Mouse (Mus musculus) kidney, adult 2 months (tissue): ENCODE data around the gene Slc9a7.

ENCODE experiments used
- CTCF ChIP-seq: fragments of 200-500 bp; conservative IDR thresholded peaks from 2 replicates; pipeline ENCODE4 v1.5.1; 2011; ENCODE audit warnings: low read depth, mild to moderate bottlenecking, control low read depth, low read length, moderate library complexity, mixed read lengths; ENCODE audit not compliant: insufficient read depth, insufficient read length
- POLR2A ChIP-seq: fragments of 200-500 bp; IDR thresholded peaks from one replicate; pipeline ENCODE4 v1.6.1; 2011; ENCODE audit warnings: low read depth, low read length, control low read depth

- TF ChIP-seq POLR2A (no peak), CTCF (peak; percentile 50)
Measured at GRCm38 (mm10) chrX:20335722-20336121, 44.1 kb upstream of the Slc9a7 start.
